Mouse (Mus musculus) heart, embryonic 14.5 days (tissue): ENCODE results near the gene Cacna1c. TPM values are rescaled to one million over a fixed set of nuclear protein-coding genes. Genes with fewer than 3 reads are reported as not detected.

ENCODE experiments used
- ATAC-seq: fragments of 200-750 bp; cut with Nextera tagmentation; 2 replicates; pipeline ENCODE4 v1.8.0; 2017; ENCODE audit warnings: low read depth, moderate TSS enrichment; ENCODE audit not compliant: insufficient number of reproducible peaks, insufficient read depth, low FRiP score
- H3K27ac ChIP-seq, 2 experiments: fragments of 200-500 bp in 1 of 2; fragments of 300-500 bp in 1 of 2; sonication (generic) in 1 of 2; replicated peaks in 1 of 2; 2 replicates each; pipeline ENCODE4 v1.5.1; 2012 to 2014; ENCODE audit warnings: low read depth in 2 of 2, low read length in 2 of 2, control low read depth in 1 of 2, mild to moderate bottlenecking in 1 of 2, mixed read lengths in 1 of 2; ENCODE audit not compliant: control insufficient read depth in 1 of 2, insufficient read depth in 1 of 2
- H3K27me3 ChIP-seq: fragments of 300-500 bp; sonication (generic); 2 replicates; pipeline ENCODE4 v1.6.1; 2014; ENCODE audit warnings: mild to moderate bottlenecking, low read length, control low read depth; ENCODE audit not compliant: control insufficient read depth, insufficient read depth
- H3K36me3 ChIP-seq: fragments of 300-500 bp; sonication (generic); 2 replicates; pipeline ENCODE4 v1.6.1; 2014; ENCODE audit warnings: mild to moderate bottlenecking, control low read depth, low read length, mixed read lengths; ENCODE audit not compliant: control insufficient read depth, insufficient read depth
- H3K4me1 ChIP-seq, 2 experiments: fragments of 200-500 bp in 1 of 2; fragments of 300-500 bp in 1 of 2; sonication (generic) in 1 of 2; 2 replicates each; pipeline ENCODE4 v1.6.1; 2012 to 2014; ENCODE audit warnings: low read length in 2 of 2, control low read depth in 1 of 2, mixed read lengths in 1 of 2; ENCODE audit not compliant: control insufficient read depth in 2 of 2, insufficient read depth in 2 of 2
- H3K4me2 ChIP-seq: fragments of 300-500 bp; sonication (generic); 2 replicates; pipeline ENCODE4 v1.6.1; 2014; ENCODE audit warnings: mild to moderate bottlenecking, low read length
- H3K4me3 ChIP-seq, 2 experiments: fragments of 200-500 bp in 1 of 2; fragments of 300-500 bp in 1 of 2; sonication (generic) in 1 of 2; 2 replicates each; pipeline ENCODE4 v1.5.1; 2012 to 2014; ENCODE audit warnings: low read length in 2 of 2, mild to moderate bottlenecking in 2 of 2, control low read depth in 1 of 2, low read depth in 1 of 2, moderate library complexity in 1 of 2; ENCODE audit not compliant: control insufficient read depth in 1 of 2, insufficient read depth in 1 of 2
- H3K9ac ChIP-seq: fragments of 300-500 bp; sonication (generic); 2 replicates; pipeline ENCODE4 v1.6.1; 2014; ENCODE audit warnings: mild to moderate bottlenecking, low read length
- H3K9me3 ChIP-seq: fragments of 300-500 bp; sonication (generic); 2 replicates; pipeline ENCODE4 v1.6.1; 2016; ENCODE audit warnings: low read length, control low read depth; ENCODE audit not compliant: control insufficient read depth
- WGBS: fragments of 180-500 bp; shearing (Covaris S2); extraction: QIAGEN DNeasy Blood & Tissue Kit; methylation state at CpG from one replicate; pipeline ENCODE4 v1.1.7; 2014; 5-methylcytosine and 5-hydroxymethylcytosine counted together
- polyA plus RNA-seq: library from polyadenylated mRNA; unstranded; fragments of >200 nt; fragmentation: Nextera tagmentation; extraction: Ambion mirVana; gene quantifications from 2 replicates; pipeline ENCODE4 v1.2.1, GENCODE M21; 2014

The Cacna1c gene
- polyA plus RNA-seq, 1 experiment from 2014 or later = 60.9 TPM

- Histone ChIP-seq H3K27ac (no peak overlapping the region), H3K27me3 (no peaks in the 10 kb centered on the region), H3K9me3 (no peaks in the 10 kb centered on the region), H3K9ac (no peak overlapping the region), H3K4me1 (peaks cover 12 to 40% of the 10 kb centered on the region in 2 experiments), H3K4me3 (no peak overlapping the region), H3K4me2 (no peak overlapping the region), H3K36me3 (peaks cover 14% of the 10 kb centered on the region)
- ATAC-seq = no peak
- WGBS = 86% methylated on average over 3 of the region's 3 CpGs
These were observed 69.2 kb downstream of the Cacna1c start for GRCm38 (mm10) chr6:119126991-119127390.

- peaks cover 0 to 11% of the 10 kb centered on the region in 2 experiments; a peak in 2 of 4 replicates for H3K4me1 ChIP-seq
- peaks cover 12% of the 10 kb centered on the region; the same call in 1 of the 2 replicates for H3K36me3 ChIP-seq
- ATAC-seq = no peak
- no peak overlapping the region for H3K4me2 ChIP-seq
- H3K9me3 ChIP-seq = no peaks in the 10 kb centered on the region
- H3K27me3 ChIP-seq = no peaks in the 10 kb centered on the region
- 63% methylated on average over 4 of the region's 4 CpGs for WGBS
- no peak overlapping the region for H3K27ac ChIP-seq
- H3K4me3 ChIP-seq = no peak overlapping the region
- no peak overlapping the region for H3K9ac ChIP-seq
These were observed 77.8 kb downstream of the Cacna1c start for GRCm38 (mm10) chr6:119118371-119118770.

GRCm38 (mm10) chr6:119116290-119116689 is 79.9 kb downstream of the Cacna1c start:
- no peak overlapping the region for H3K27ac ChIP-seq
- no peak overlapping the region for H3K4me3 ChIP-seq
- no peaks in the 10 kb centered on the region for H3K9me3 ChIP-seq
- ATAC-seq = no peak
- H3K36me3 ChIP-seq = peaks cover 14% of the 10 kb centered on the region; the same call in 1 of the 2 replicates
- no peaks in the 10 kb centered on the region for H3K27me3 ChIP-seq
- no peak overlapping the region for H3K4me2 ChIP-seq
- WGBS = 85% methylated on average over 3 of the region's 3 CpGs
- H3K4me1 ChIP-seq = peaks cover 0 to 9% of the 10 kb centered on the region in 2 experiments; a peak in 2 of 4 replicates
- H3K9ac ChIP-seq = no peak overlapping the region

- 88% methylated on average over 4 of the region's 4 CpGs for WGBS
- no peaks in the 10 kb centered on the region for H3K27me3 ChIP-seq
- peaks cover 10 to 25% of the 10 kb centered on the region in 2 experiments for H3K4me1 ChIP-seq
- H3K4me3 ChIP-seq = no peak overlapping the region
- H3K9ac ChIP-seq = no peak overlapping the region
- no peaks in the 10 kb centered on the region for H3K9me3 ChIP-seq
- no peak for ATAC-seq
- H3K27ac ChIP-seq = no peak overlapping the region
- peaks cover 11% of the 10 kb centered on the region; the same call in 1 of the 2 replicates for H3K36me3 ChIP-seq
- H3K4me2 ChIP-seq = no peak overlapping the region
These were observed 82.9 kb downstream of the Cacna1c start for GRCm38 (mm10) chr6:119113362-119113761.

- Histone ChIP-seq H3K4me3 (no peak overlapping the region), H3K9ac (no peak overlapping the region), H3K36me3 (peaks cover 6% of the 10 kb centered on the region; the same call in 1 of the 2 replicates), H3K9me3 (no peaks in the 10 kb centered on the region), H3K4me1 (peaks cover 21 to 47% of the 10 kb centered on the region in 2 experiments), H3K4me2 (no peak overlapping the region), H3K27me3 (peaks cover 8% of the 10 kb centered on the region; the same call in 1 of the 2 replicates), H3K27ac (no peak overlapping the region)
- ATAC-seq = no peak
- WGBS = 73% methylated on average over 5 of the region's 5 CpGs
These were observed 85.8 kb downstream of the Cacna1c start for GRCm38 (mm10) chr6:119110369-119110768.

- peaks cover 26 to 54% of the 10 kb centered on the region in 2 experiments for H3K4me1 ChIP-seq
These were observed 87.5 kb downstream of the Cacna1c start for GRCm38 (mm10) chr6:119108466-119109394.

GRCm38 (mm10) chr6:119107856-119108465 is 88.3 kb downstream of the Cacna1c start:
- H3K4me1 ChIP-seq = peaks cover 27 to 56% of the 10 kb centered on the region in 2 experiments
- 1% methylated on average over 52 of the region's 58 CpGs for WGBS
- H3K27me3 ChIP-seq = peaks cover 8% of the 10 kb centered on the region; the same call in 1 of the 2 replicates
- H3K9me3 ChIP-seq = no peaks in the 10 kb centered on the region
- peak overlapping the region; percentile 84 for H3K9ac ChIP-seq
- H3K27ac ChIP-seq = peak overlapping the region; percentile 19 to 55; a peak in 2 of 4 replicates
- ATAC-seq = no peak
- H3K4me3 ChIP-seq = peak overlapping the region; percentile 61 to 70
- peaks cover 3% of the 10 kb centered on the region; the same call in 1 of the 2 replicates for H3K36me3 ChIP-seq
- peak overlapping the region; percentile 99 for H3K4me2 ChIP-seq

More at GRCm38 (mm10) chr6:119108466-119109394, 87.5 kb downstream of the Cacna1c start:
- peak overlapping the region; percentile 99 for H3K4me2 ChIP-seq
- no peaks in the 10 kb centered on the region for H3K9me3 ChIP-seq
- H3K36me3 ChIP-seq = peaks cover 3% of the 10 kb centered on the region; the same call in 1 of the 2 replicates
- H3K4me3 ChIP-seq = peak overlapping the region; percentile 61 to 70
- peak overlapping the region; percentile 84 for H3K9ac ChIP-seq
- under 1% methylated on average over 50 of the region's 93 CpGs for WGBS
- peak overlapping the region; percentile 4 to 55; a peak in 3 of 4 replicates for H3K27ac ChIP-seq
- ATAC-seq = peak; percentile 48
- peaks cover 8% of the 10 kb centered on the region; the same call in 1 of the 2 replicates for H3K27me3 ChIP-seq
